ENCODE assay signal across 8 mouse cellular contexts in the genomic region with DNA sequence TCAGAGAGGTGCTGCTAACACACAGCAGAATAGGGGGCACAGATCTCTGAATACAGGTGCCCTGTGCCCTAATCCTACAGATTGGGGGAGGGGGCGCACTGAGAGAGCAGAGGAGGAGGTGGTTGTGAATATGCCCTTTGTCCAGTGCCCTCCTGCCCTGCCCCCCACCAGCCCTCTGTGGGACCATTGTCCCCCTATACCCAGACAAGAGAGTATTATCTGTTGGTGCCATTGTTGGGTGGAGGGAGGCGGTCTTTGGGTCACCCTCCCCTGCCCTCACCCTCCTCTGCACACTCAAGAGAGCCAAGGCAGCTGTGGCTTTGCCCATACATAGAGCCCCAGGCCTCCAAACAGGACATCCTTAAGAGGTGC. TPM values are rescaled to one million over a fixed set of nuclear protein-coding genes. Genes with fewer than 3 reads are reported as not detected.
DNase-seq lines count a peak whose midpoint lies in the region; ATAC-seq lines count a peak whose summit lies in the region.

No protein-coding gene starts in this region.

- DNase-seq in kidney, postnatal 36 days: no peak
- DNase-seq in cerebellum, adult 9-11 months: peak; percentile 62
- DNase-seq in frontal cortex, postnatal 36 days (ENCODE audit: low spot score in 2 of 2): peak; percentile 43 to 45
- peak; percentile 23 for DNase-seq in liver
- peak; percentile 88 for DNase-seq in retina, postnatal 1 day
- DNase-seq in embryo, embryonic 9.5 days (ENCODE audit: extremely low spot score): no peak

- H3K9ac ChIP-seq in kidney, embryonic 16.5 days (replicated peaks; ENCODE audit: low read length): peak overlapping the region; percentile 75

- 34% methylated on average over 2 of the region's 2 CpGs for WGBS in kidney, embryonic 16.5 days

- H3K4me2 ChIP-seq in kidney, embryonic 16.5 days (replicated peaks; ENCODE audit: low read depth, low read length): peak overlapping the region; percentile 75

- peaks cover 5% of the 10 kb centered on the region; the same call in 1 of the 2 replicates for H3K36me3 ChIP-seq in kidney, embryonic 16.5 days (ENCODE audit: insufficient read depth, low read length)

- H3K27me3 ChIP-seq in kidney, embryonic 16.5 days (ENCODE audit: insufficient read depth, low read length): peaks cover 6% of the 10 kb centered on the region; the same call in 1 of the 2 replicates

- H3K27ac ChIP-seq in kidney, embryonic 16.5 days (ENCODE audit: low read length): peak overlapping the region; percentile 78

- H3K4me1 ChIP-seq in kidney, embryonic 16.5 days (ENCODE audit: insufficient read depth, low read length): peaks cover 23% of the 10 kb centered on the region

- peak overlapping the region; percentile 67 for H3K4me3 ChIP-seq in kidney, embryonic 16.5 days (ENCODE audit: low read length)

- H3K9me3 ChIP-seq in kidney, embryonic 16.5 days (ENCODE audit: low read length): no peaks in the 10 kb centered on the region

- 0 out of 2 replicates have a peak, but pooled peaks have one; percentile 4 for ATAC-seq in kidney, embryonic 16.5 days (ENCODE audit: low FRiP score, low TSS enrichment)
- no peak for ATAC-seq in activated CD4-positive, CD25-positive, alpha-beta regulatory T cell, adult 4 months

RNA-seq across cellular contexts. Expression of a gene that starts 0.8 kb away (rescaled TPM):
- 30.1 and 33.6 TPM in 2 replicates for polyA plus RNA-seq in kidney, embryonic 16.5 days (2015; fragmentation: Nextera tagmentation; extraction: Ambion mirVana)
- polyA plus RNA-seq in activated CD4-positive, CD25-positive, alpha-beta regulatory T cell, adult 4 months (2017; shearing (Covaris generic)): 100 to 1,000 TPM; 181 to 201 TPM

RNA-seq across cellular contexts. Expression of a gene that starts 30.1 kb away (rescaled TPM):
- polyA plus RNA-seq in kidney, embryonic 16.5 days (2015; fragmentation: Nextera tagmentation; extraction: Ambion mirVana): 1.0 and 1.1 TPM in 2 replicates
- polyA plus RNA-seq in activated CD4-positive, CD25-positive, alpha-beta regulatory T cell, adult 4 months (2017; shearing (Covaris generic)): under 1 TPM in 1 of 2 experiments, not detected in 1; 0.15 TPM

RNA-seq across cellular contexts. Expression of a gene that starts 43.6 kb away (rescaled TPM):
- 72.8 and 74.8 TPM in 2 replicates for polyA plus RNA-seq in kidney, embryonic 16.5 days (2015; fragmentation: Nextera tagmentation; extraction: Ambion mirVana)
- 10 to 100 TPM; 28.2 to 28.8 TPM for polyA plus RNA-seq in activated CD4-positive, CD25-positive, alpha-beta regulatory T cell, adult 4 months (2017; shearing (Covaris generic))

RNA-seq across cellular contexts. Expression of a gene that starts 44.5 kb away (rescaled TPM):
- 235 and 267 TPM in 2 replicates for polyA plus RNA-seq in kidney, embryonic 16.5 days (2015; fragmentation: Nextera tagmentation; extraction: Ambion mirVana)
- polyA plus RNA-seq in activated CD4-positive, CD25-positive, alpha-beta regulatory T cell, adult 4 months (2017; shearing (Covaris generic)): 100 to 1,000 TPM; 237 to 338 TPM

RNA-seq across cellular contexts. Expression of a gene that starts 47.7 kb away (rescaled TPM):
- polyA plus RNA-seq in kidney, embryonic 16.5 days (2015; fragmentation: Nextera tagmentation; extraction: Ambion mirVana): 173 and 179 TPM in 2 replicates
- 10 to 100 TPM; 57.2 to 76.7 TPM for polyA plus RNA-seq in activated CD4-positive, CD25-positive, alpha-beta regulatory T cell, adult 4 months (2017; shearing (Covaris generic))

Comparison
In these comparisons a context has a peak if more than half of its experiments do, and no peak if none do; other contexts are left out.
1. DNase-seq: peak in cerebellum, adult 9-11 months (single experiment), frontal cortex, postnatal 36 days (2 of 2), liver (single experiment) and retina, postnatal 1 day (single experiment); none in kidney, postnatal 36 days (0 of 2) and embryo, embryonic 9.5 days (single experiment).